Mouse (Mus musculus) olfactory bulb, adult 2 months (tissue): ENCODE measurements around the gene Ltv1.

Experiments used
- CTCF ChIP-seq: fragments of 200-500 bp; IDR thresholded peaks from 2 replicates; pipeline ENCODE4 v1.5.1; 2012; ENCODE audit warnings: low read depth, mild to moderate bottlenecking, low read length, moderate library complexity; ENCODE audit not compliant: insufficient read depth
- POLR2A ChIP-seq: fragments of 200-500 bp; IDR thresholded peaks from 2 replicates; pipeline ENCODE4 v1.6.1; 2012; ENCODE audit warnings: mild to moderate bottlenecking, low read depth, low read length, moderate library complexity; ENCODE audit not compliant: insufficient read depth

GRCm38 (mm10) chr10:13171461-13171860 lies 21.5 kb downstream of the Ltv1 start:
- TF ChIP-seq CTCF (no peak), POLR2A (no peak)
